In the genomic region with DNA sequence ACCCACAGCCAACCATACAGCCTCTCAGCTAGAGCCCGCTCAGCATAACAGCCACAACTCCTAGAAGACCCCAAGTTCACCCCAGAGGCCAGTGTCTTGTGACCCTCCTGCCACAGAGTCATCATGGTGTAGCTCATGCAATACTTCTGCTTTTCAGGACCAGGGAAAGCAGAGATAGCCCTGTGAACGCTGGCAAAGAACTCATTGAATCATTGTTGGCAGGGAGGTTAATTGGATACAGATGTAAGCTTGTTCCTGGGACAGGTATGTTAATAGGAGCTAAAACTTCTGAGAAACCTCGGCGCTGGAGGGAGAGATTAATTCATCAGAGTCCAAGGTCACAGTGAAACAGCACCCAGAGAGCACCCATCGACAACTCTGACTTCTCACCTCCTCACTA, we compare ENCODE assay signal across 17 mouse cellular contexts. TPM values are rescaled to one million over a fixed set of nuclear protein-coding genes. Genes with fewer than 3 reads are reported as not detected.
A peak's percentile ranks its signal among the peaks of the same experiment; 100 is the strongest.
DNase-seq lines count a peak whose midpoint lies in the region; ATAC-seq and TF ChIP-seq lines count a peak whose summit lies in the region.
"Had no signal": no experiment of that assay in that cellular context is flagged by ENCODE, and none has a peak within 500 bp of the region (broad histone marks: within the 10 kb centered on the region; RNA-seq: fewer than 3 reads in every experiment).

No protein-coding gene starts in this region.

- peaks cover 11% of the 10 kb centered on the region for H3K4me1 ChIP-seq in heart, postnatal 0 days (ENCODE audit: control insufficient read depth, insufficient read depth)
- H3K4me1 ChIP-seq in MEL (ENCODE audit: control insufficient read depth in 1 of 2, insufficient read depth in 2 of 2, low read length in 2 of 2), result no peaks in the 10 kb centered on the region
- peaks cover 56% of the 10 kb centered on the region for H3K4me1 ChIP-seq in hindbrain, embryonic 10.5 days (replicated peaks)

- no peaks in the 10 kb centered on the region for H3K79me2 ChIP-seq in MEL (ENCODE audit: control insufficient read depth, insufficient read depth, low read length, poor library complexity)

- H3K9me3 ChIP-seq in heart, postnatal 0 days (replicated peaks; ENCODE audit: control insufficient read depth, low read length), result no peaks in the 10 kb centered on the region
- no peaks in the 10 kb centered on the region for H3K9me3 ChIP-seq in MEL (replicated peaks; ENCODE audit: insufficient read depth, low read length)
- no peaks in the 10 kb centered on the region for H3K9me3 ChIP-seq in hindbrain, embryonic 10.5 days
- H3K9me3 ChIP-seq: embryonic facial prominence, embryonic 13.5 days; midbrain, embryonic 15.5 days; neural tube, embryonic 15.5 days had no signal

- H3K4me2 ChIP-seq in heart, postnatal 0 days (ENCODE audit: low read depth, low read length), result no peak overlapping the region
- H3K4me2 ChIP-seq: embryonic facial prominence, embryonic 13.5 days; hindbrain, embryonic 14.5 days; midbrain, embryonic 15.5 days; neural tube, embryonic 15.5 days had no signal

- 32% methylated on average over 5 of the region's 5 CpGs for WGBS in heart, postnatal 0 days
- WGBS in hindbrain, embryonic 10.5 days, result 40% methylated on average over 5 of the region's 5 CpGs

- no peak for TF ChIP-seq RAD21 in MEL (IDR thresholded peaks at IDR 0.05; ENCODE audit: low read depth, low read length)

- no peak overlapping the region for H3K27ac ChIP-seq in heart, postnatal 0 days (ENCODE audit: low read depth)
- H3K27ac ChIP-seq in MEL (ENCODE audit: control insufficient read depth, low read depth, low read length), result no peak overlapping the region
- no peak overlapping the region for H3K27ac ChIP-seq in hindbrain, embryonic 10.5 days
- H3K27ac ChIP-seq: embryonic facial prominence, embryonic 13.5 days; hindbrain, embryonic 14.5 days had no signal

- TF ChIP-seq POLR2A in MEL (IDR thresholded peaks at IDR 0.05; ENCODE audit: control insufficient read depth in 1 of 2, insufficient read depth in 1 of 2, low read depth in 1 of 2, low read length in 2 of 2, poor library complexity in 1 of 2), result no peak

- TF ChIP-seq EP300 in heart, postnatal 0 days (IDR thresholded peaks at IDR 0.05; ENCODE audit: low read depth), result no peak
- TF ChIP-seq EP300 in MEL (IDR thresholded peaks at IDR 0.05; ENCODE audit: low read depth in 1 of 2, low read length in 2 of 2), result no peak

- H3K27me3 ChIP-seq in heart, postnatal 0 days (ENCODE audit: control insufficient read depth, insufficient read depth, low read length), result 0 out of 2 replicates have a peak, but pooled peaks cover 15% of the 10 kb centered on the region
- peaks cover 3 to 13% of the 10 kb centered on the region in 2 experiments for H3K27me3 ChIP-seq in MEL (ENCODE audit: control insufficient read depth in 1 of 2, insufficient read depth in 2 of 2, low read length in 2 of 2)
- H3K27me3 ChIP-seq in hindbrain, embryonic 10.5 days (ENCODE audit: insufficient read depth, poor library complexity, severe bottlenecking), result peaks cover 55% of the 10 kb centered on the region
- H3K27me3 ChIP-seq: midbrain, embryonic 15.5 days had no signal

- no peaks in the 10 kb centered on the region for H3K36me3 ChIP-seq in heart, postnatal 0 days (replicated peaks; ENCODE audit: control insufficient read depth, insufficient read depth, low read length)
- no peaks in the 10 kb centered on the region for H3K36me3 ChIP-seq in MEL (ENCODE audit: control insufficient read depth in 1 of 2, insufficient read depth in 2 of 2, low read length in 2 of 2)
- H3K36me3 ChIP-seq in hindbrain, embryonic 10.5 days, result no peaks in the 10 kb centered on the region
- H3K36me3 ChIP-seq: embryonic facial prominence, embryonic 13.5 days; midbrain, embryonic 15.5 days; neural tube, embryonic 15.5 days had no signal

- TF ChIP-seq CTCF in heart, postnatal 0 days (IDR thresholded peaks at IDR 0.05; ENCODE audit: low read depth), result no peak
- no peak for TF ChIP-seq CTCF in MEL (IDR thresholded peaks at IDR 0.05 in 2 of 3, conservative IDR thresholded peaks at IDR 0.05 in 1 of 3; ENCODE audit: control insufficient read depth in 1 of 3, insufficient read depth in 1 of 3, low read depth in 2 of 3, low read length in 3 of 3, poor library complexity in 1 of 3, severe bottlenecking in 1 of 3)

- no peak overlapping the region for H3K4me3 ChIP-seq in heart, postnatal 0 days (ENCODE audit: low read depth, low read length)
- H3K4me3 ChIP-seq in MEL (ENCODE audit: control insufficient read depth in 1 of 2, insufficient read depth in 1 of 2, low read depth in 2 of 2, low read length in 2 of 2), result no peak overlapping the region
- H3K4me3 ChIP-seq in hindbrain, embryonic 10.5 days, result no peak overlapping the region
- H3K4me3 ChIP-seq: embryonic facial prominence, embryonic 13.5 days; erythroblast, embryonic 14.5 days; midbrain, embryonic 15.5 days; neural tube, embryonic 15.5 days had no signal

- intact Hi-C loops in heart, postnatal 14 days (cut with DNase I), result loop anchor here (1.0 kb wide), 1 partner anchor 49 kb away; a partner anchor contains a TSS

- no peak overlapping the region for H3K9ac ChIP-seq in heart, postnatal 0 days (replicated peaks; ENCODE audit: low read depth, low read length)
- no peak overlapping the region for H3K9ac ChIP-seq in MEL (ENCODE audit: control insufficient read depth, low read depth, low read length, poor library complexity, severe bottlenecking)
- H3K9ac ChIP-seq: embryonic facial prominence, embryonic 13.5 days; hindbrain, embryonic 14.5 days; midbrain, embryonic 15.5 days; neural tube, embryonic 15.5 days had no signal

- peak; percentile 25 for DNase-seq in heart, postnatal 0 days (ENCODE audit: low spot score)
- no peak for DNase-seq in heart, postnatal 14 days
- DNase-seq in MEL (ENCODE audit: low read depth, low spot score), result peak; percentile 12
- DNase-seq in embryo, embryonic 11 days, result peak; percentile 58
- DNase-seq in forelimb bud, embryonic 11.5 days (ENCODE audit: low read depth, low spot score), result peak; percentile 77
- DNase-seq in hindbrain, embryonic 10.5 days (ENCODE audit: low spot score), result no peak
- no peak for DNase-seq in adrenal gland, adult 18-20 months (ENCODE audit: low spot score in 2 of 2)
- DNase-seq in layer of hippocampus, postnatal 36 days, result no peak
- DNase-seq: kidney, adult 11 months had no signal

- no peak for ATAC-seq in heart, postnatal 0 days (ENCODE audit: insufficient read depth, low read depth)
- ATAC-seq: activated CD4-positive, CD25-positive, alpha-beta regulatory T cell, adult 4 months; inflammation-experienced regulatory T-cells, adult 6 months; midbrain, embryonic 15.5 days had no signal

TF ChIP-seq in MEL, 35 proteins besides CTCF, POLR2A, EP300 and RAD21:
- no peak for TF ChIP-seq ZC3H11A (IDR thresholded peaks at IDR 0.05; ENCODE audit: low read depth, low read length)
- no peak for TF ChIP-seq CHD2 (IDR thresholded peaks at IDR 0.05; ENCODE audit: low read length)
- no peak for TF ChIP-seq MYC (IDR thresholded peaks at IDR 0.05; ENCODE audit: low read depth, low read length)
- no peak for TF ChIP-seq USF2 (IDR thresholded peaks at IDR 0.05; ENCODE audit: borderline replicate concordance in 1 of 2, insufficient read depth in 1 of 2, low read depth in 1 of 2, low read length in 2 of 2)
- no peak for TF ChIP-seq POLR2AphosphoS2 (IDR thresholded peaks at IDR 0.05; ENCODE audit: low read length)
- TF ChIP-seq ZKSCAN1 (IDR thresholded peaks at IDR 0.05; ENCODE audit: low read depth, low read length), result no peak
- TF ChIP-seq MAX (IDR thresholded peaks at IDR 0.05; ENCODE audit: low read length), result no peak
- no peak for TF ChIP-seq SMC3 (IDR thresholded peaks at IDR 0.05; ENCODE audit: low read depth, low read length)
- TF ChIP-seq JUND (IDR thresholded peaks at IDR 0.05; ENCODE audit: low read depth, low read length), result no peak
- no peak for TF ChIP-seq KAT2A (conservative IDR thresholded peaks at IDR 0.05; ENCODE audit: low read depth, low read length)
- TF ChIP-seq ELF1 (IDR thresholded peaks at IDR 0.05; ENCODE audit: low read depth, low read length), result no peak
- no peak for TF ChIP-seq ZNF384 (IDR thresholded peaks at IDR 0.05; ENCODE audit: low read depth, low read length)
- no peak for TF ChIP-seq GABPA (IDR thresholded peaks at IDR 0.05; ENCODE audit: low read depth, low read length)
- no peak for TF ChIP-seq UBTF (IDR thresholded peaks at IDR 0.05; ENCODE audit: borderline replicate concordance, insufficient read depth, low read depth, low read length)
- TF ChIP-seq SIN3A (IDR thresholded peaks at IDR 0.05; ENCODE audit: low read length), result no peak
- TF ChIP-seq ZMIZ1 (IDR thresholded peaks at IDR 0.05; ENCODE audit: low read depth, low read length), result no peak
- no peak for TF ChIP-seq BHLHE40 (IDR thresholded peaks at IDR 0.05; ENCODE audit: borderline replicate concordance, low read depth, low read length)
- no peak for TF ChIP-seq MEF2A (IDR thresholded peaks at IDR 0.05; ENCODE audit: extremely low read depth, insufficient replicate concordance, low read depth, low read length, poor library complexity, severe bottlenecking)

RNA-seq across cellular contexts. Expression of a gene that starts 36.0 kb away (rescaled TPM):
- total RNA-seq in heart, postnatal 0 days (2014; rRNA removed; ENCODE audit: low replicate concordance), result 0.92 and 1.4 TPM in 2 replicates
- 0.52 and 0.60 TPM in 2 replicates for polyA plus RNA-seq in heart, postnatal 0 days (2015; fragmentation: Nextera tagmentation; extraction: Ambion mirVana)
- total RNA-seq in heart, postnatal 14 days (2021), result 1 to 10 TPM; 3.0 to 3.5 TPM
- total RNA-seq in MEL (2012; rRNA removed), result not detected in 2 replicates
- not detected for polyA plus RNA-seq in MEL (2012; ENCODE audit: insufficient read depth in 1 of 2, insufficient read length in 2 of 2, low read depth in 1 of 2, low replicate concordance in 2 of 2, missing spikeins in 1 of 2)
- 2.1 and 3.4 TPM in 2 replicates for polyA plus RNA-seq in hindbrain, embryonic 10.5 days (2016; fragmentation: Nextera tagmentation; extraction: Ambion mirVana)
- total RNA-seq in adrenal gland, adult 18-20 months (2021), result 10 to 100 TPM in 1 of 2 experiments, 1 to 10 TPM in 1; 6.2 to 12.5 TPM
- total RNA-seq in layer of hippocampus, postnatal 36 days (2021), result 100 to 1,000 TPM; 122 to 123 TPM
- total RNA-seq: megakaryocyte-erythroid progenitor cell, adult 5-6 weeks had no signal

RNA-seq across cellular contexts. Expression of a gene that starts 48.2 kb away (rescaled TPM):
- total RNA-seq in heart, postnatal 0 days (2014; rRNA removed; ENCODE audit: low replicate concordance), result 5.0 and 6.0 TPM in 2 replicates
- polyA plus RNA-seq in heart, postnatal 0 days (2015; fragmentation: Nextera tagmentation; extraction: Ambion mirVana), result 0.78 and 0.96 TPM in 2 replicates
- 10 to 100 TPM; 35.0 to 39.4 TPM for total RNA-seq in heart, postnatal 14 days (2021)
- total RNA-seq in MEL (2012; rRNA removed), result not detected in 2 replicates
- polyA plus RNA-seq in MEL (2012; ENCODE audit: insufficient read depth in 1 of 2, insufficient read length in 2 of 2, low read depth in 1 of 2, low replicate concordance in 2 of 2, missing spikeins in 1 of 2), result not detected
- 0.98 and 1.5 TPM in 2 replicates for polyA plus RNA-seq in hindbrain, embryonic 10.5 days (2016; fragmentation: Nextera tagmentation; extraction: Ambion mirVana)
- 10 to 100 TPM; 32.1 to 33.0 TPM for total RNA-seq in adrenal gland, adult 18-20 months (2021)
- total RNA-seq in layer of hippocampus, postnatal 36 days (2021), result 100 to 1,000 TPM; 301 to 303 TPM
- total RNA-seq: megakaryocyte-erythroid progenitor cell, adult 5-6 weeks had no signal
- polyA plus RNA-seq: erythroblast, embryonic 14.5 days had no signal

Comparison
In these comparisons a context has a peak if more than half of its experiments do, and no peak if none do; other contexts are left out.
1. DNase-seq: peak in heart, postnatal 0 days (single experiment), MEL (single experiment), embryo, embryonic 11 days (single experiment) and forelimb bud, embryonic 11.5 days (single experiment); none in heart, postnatal 14 days (0 of 2), hindbrain, embryonic 10.5 days (single experiment), adrenal gland, adult 18-20 months (0 of 2) and layer of hippocampus, postnatal 36 days (0 of 2).
2. RNA of a gene that starts 36.0 kb away (total RNA-seq): 122 to 123 TPM in layer of hippocampus, postnatal 36 days; 6.2 to 12.5 TPM in adrenal gland, adult 18-20 months, 3.0 to 3.5 TPM in heart, postnatal 14 days, 0.92 to 1.4 TPM in heart, postnatal 0 days and not detected in MEL; every median in the first group is over 4 times any median in the second.
3. RNA of a gene that starts 48.2 kb away (total RNA-seq): 301 to 303 TPM in layer of hippocampus, postnatal 36 days; 35.0 to 39.4 TPM in heart, postnatal 14 days, 32.1 to 33.0 TPM in adrenal gland, adult 18-20 months, 5.0 to 6.0 TPM in heart, postnatal 0 days and not detected in MEL; every median in the first group is over 4 times any median in the second.